Mouse (Mus musculus) cerebellum, postnatal 25 days (tissue): Measurements from ENCODE around the gene Mrpl48.
A peak's percentile ranks its signal among the peaks of the same experiment; 100 is the strongest.
"Not testable (repeated sequence)": the region's sequence is repeated elsewhere in the genome, so short reads cannot be mapped to it uniquely, and the experiment has no call there.

ENCODE experiments used
- DNase-seq, 2 experiments: peaks; one replicate each; pipeline ENCODE4 v3.0.0; 2021; ENCODE audit warnings: mixed read lengths in 2 of 2

Mrpl48 gene

GRCm38 (mm10) chr7:100582727-100583236 is 25.3 kb downstream of the Mrpl48 start:
- DNase-seq, result peak; percentile 93

- no peak for DNase-seq
These were observed 25.9 kb downstream of the Mrpl48 start for GRCm38 (mm10) chr7:100582235-100582634.

DNA sequence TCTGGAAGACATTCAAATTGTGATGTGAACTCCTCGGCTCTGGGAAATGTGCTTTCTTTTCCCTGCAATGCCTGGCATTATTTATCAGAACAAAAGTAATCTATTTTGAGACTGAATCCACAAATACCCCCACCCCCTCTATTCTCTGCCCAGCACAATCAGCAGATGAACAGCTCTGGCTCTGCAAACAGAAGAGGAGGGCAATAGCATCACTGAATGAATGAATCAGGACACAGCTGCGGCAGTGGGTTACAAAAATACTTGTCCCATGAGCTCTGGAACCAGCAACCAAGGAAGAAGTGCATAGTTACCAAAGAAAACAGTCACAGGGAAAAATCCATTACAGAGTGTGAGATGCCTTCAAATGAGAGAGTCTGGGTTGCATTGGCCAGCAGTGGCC is 29.3 kb downstream of the Mrpl48 start:
- no peak for DNase-seq

DNA sequence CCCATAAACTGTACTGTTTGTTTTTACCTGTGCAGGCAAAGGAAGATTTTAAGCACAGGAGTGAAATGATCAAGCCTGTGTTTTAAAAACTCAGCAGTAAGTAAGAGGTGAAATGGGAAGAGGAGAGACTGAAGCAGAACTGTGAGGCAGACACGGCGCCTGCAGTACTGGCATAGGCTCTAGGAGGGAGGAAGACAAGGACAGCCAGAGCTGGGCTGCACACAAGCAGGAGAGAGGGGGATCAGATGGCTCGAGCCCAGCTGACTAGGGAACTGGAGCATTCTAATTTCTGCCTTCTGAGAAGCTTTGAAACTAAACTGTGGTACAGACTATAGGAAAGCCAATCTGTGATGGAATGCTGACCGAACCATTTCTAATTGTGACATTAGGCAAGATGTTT is 35.4 kb downstream of the Mrpl48 start:
- DNase-seq, result peak; percentile 46 to 64

DNA sequence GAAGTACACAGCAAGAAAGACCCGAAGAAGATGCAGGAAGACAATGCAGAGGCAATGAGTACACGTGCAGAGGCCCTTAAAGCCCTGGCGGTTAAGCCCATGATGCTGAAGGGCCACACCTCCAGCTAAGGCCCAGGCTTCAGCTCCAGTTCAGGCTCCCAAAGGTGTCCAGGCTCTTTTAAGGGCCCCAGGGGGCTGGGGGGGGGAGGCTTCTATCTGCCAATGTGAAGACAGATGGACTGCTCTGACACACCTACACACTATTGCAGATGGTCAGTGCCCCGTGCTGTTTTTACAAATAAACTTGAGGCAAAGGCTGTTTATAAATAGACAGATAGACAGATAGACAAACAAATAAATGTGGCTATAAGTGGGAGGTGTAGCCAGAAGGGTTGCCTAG is 36.0 kb downstream of the Mrpl48 start:
- DNase-seq, result peak; percentile 76 to 83

DNA sequence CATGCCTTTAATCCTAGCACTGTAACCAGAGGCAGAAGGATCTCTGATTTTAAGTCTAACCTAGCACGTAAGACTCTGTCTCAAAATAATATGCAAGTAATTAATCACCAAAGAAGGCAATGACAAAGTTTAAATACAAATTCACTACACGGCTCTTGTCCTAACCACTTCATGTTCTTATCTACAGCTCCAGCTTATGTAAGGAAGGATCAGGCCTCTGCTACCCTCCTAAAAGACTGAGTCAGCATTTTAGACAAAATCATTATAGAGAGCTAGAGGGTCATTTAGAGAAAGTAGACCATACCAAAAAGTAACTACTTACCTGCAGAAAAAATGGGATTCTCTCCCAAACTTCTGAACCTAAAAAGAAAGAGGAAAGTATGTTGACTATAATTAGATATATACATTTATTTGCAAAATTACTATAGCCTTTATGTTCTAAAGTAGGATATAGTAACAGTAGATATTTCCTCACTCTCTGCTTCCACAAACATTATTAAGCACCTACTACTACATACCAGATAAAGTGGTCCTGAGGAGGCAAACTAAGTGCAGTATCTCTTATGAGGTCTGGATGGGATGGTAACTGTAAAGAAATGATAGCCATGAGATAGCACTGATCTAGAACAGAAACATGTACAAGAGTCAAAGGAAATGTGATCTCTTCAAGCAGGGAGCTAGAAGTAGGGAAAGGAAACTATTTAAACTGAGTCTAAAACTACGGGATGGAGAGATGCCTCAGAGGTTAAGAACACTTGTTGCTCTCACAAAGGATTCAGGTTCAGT is 37.0 kb downstream of the Mrpl48 start:
- no peak for DNase-seq

- DNase-seq, result no peak
These were observed 38.2 kb downstream of the Mrpl48 start for GRCm38 (mm10) chr7:100569907-100570306.

DNA sequence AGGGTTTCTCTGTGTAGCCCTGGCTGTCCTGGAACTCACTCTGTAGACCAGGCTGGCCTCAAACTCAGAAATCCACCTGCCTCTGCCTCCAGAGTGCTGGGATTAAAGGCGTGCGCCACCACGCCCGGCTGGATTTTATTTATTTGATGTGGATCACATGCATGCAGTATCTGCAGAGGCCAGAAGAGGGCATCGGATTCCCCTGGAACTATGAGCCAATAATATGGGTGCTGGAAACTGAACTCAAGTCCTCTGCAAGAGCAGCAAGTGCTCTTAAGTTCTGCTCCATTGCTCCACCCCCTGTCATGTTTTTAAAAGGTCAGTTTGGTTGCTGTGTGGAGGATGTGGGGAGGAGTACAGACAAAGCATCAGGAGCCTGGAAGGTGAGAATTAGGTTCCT is 40.9 kb downstream of the Mrpl48 start:
- DNase-seq, result not testable (repeated sequence)

GRCm38 (mm10) chr7:100561861-100562587 is 46.1 kb downstream of the Mrpl48 start:
- DNase-seq, result peak in 1 of 2 experiments; percentile 25

GRCm38 (mm10) chr7:100559331-100559730 is 48.8 kb downstream of the Mrpl48 start:
- DNase-seq, result no peak

GRCm38 (mm10) chr7:100557241-100557640 is 50.9 kb downstream of the Mrpl48 start:
- DNase-seq, result no peak

DNA sequence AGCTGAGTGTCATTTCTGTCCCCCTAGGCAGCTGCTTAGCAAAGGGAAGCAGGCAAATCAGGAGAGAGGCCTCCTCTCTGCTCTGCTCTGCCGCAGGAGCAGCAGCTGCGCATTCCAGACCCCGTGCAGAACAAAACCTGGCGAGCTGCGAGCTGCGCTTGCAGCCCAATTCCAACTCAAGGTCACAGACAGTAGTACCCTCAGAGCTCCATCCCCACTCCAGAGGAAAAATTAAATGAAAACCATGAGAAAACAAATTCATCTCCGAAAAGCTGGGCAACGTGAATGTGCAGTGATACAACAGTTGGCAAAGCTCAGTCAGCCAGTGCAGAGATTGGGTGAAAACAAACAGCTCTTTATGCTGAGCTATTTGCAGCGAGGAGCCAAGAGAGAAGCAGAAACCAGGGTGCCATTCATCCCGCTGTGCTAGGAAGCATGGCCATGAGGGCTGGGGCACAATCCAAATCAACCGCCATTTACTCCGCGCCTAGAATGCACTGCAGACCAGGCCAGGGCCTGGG is 52.6 kb downstream of the Mrpl48 start:
- peak; percentile 56 for DNase-seq

DNA sequence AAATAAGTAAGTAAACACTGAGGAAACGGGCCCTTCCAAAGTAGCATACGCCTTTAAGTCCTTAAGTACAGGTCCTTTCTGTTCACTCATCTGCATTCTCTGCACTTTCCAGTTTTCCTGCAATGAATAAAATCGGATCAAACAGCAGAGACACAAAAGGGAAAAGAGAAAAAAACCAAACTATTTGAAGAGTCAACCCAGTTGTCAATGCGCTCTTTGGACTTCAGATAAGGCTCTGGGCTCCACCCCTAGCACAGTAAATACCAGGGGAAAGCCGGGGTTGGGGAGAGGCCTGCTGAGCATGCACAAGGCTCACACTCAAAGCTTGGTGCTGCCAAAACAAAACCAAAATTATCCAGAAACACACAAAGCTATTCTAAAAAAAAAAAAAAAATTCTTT is 53.2 kb downstream of the Mrpl48 start:
- no peak for DNase-seq

DNA sequence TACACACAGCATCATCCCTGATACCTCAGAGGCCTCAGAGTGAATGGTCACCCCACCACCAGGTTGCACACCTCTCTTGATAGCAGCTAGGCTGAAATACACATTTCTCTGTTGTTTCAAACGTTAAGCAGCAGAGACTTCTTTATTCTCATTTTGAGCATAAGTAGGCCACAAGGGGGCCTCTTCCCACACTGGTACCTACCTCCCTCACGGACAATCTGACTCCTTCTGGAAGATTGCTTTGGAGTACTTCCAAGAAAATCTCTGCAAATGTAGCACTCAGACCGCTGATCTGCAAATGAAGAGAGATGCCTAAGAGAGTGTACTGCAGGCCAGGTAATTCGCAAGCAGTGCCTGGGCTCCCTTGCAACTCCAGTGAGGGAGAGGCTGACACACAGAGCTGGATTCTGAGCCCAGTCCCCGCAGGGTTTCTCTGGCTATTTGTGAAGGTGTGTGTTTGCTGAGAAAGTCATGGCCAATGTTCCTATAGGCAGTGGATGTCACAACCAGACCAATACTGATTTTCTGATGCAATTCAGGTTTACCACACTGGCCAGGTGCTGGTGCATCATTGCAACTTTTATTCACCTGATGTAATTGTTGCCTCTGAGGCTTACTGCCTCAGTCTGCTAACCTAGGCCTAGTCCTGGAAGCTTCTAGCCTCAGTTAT is 57.6 kb downstream of the Mrpl48 start:
- peak; percentile 46 to 64 for DNase-seq

DNA sequence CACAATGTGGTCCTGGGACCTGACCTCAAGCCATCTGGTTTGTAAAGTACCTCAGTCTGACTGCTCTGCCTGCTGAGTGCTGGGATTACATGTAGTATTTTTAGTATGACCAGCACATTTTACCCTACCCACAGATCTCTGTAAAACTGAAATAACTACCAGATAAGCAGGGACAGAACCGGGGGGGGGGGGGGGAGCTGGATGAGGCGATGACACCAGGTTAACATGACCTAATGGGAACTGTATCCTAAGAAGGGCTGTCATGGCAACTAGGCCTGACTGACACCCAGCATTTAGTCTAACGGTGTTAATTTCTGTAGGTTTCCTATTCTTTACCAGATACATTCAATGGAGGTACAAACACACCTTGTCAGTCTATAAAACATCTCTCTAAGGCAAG is 58.3 kb downstream of the Mrpl48 start:
- no peak for DNase-seq

GRCm38 (mm10) chr7:100547631-100548030 is 60.5 kb downstream of the Mrpl48 start:
- no peak for DNase-seq

DNA sequence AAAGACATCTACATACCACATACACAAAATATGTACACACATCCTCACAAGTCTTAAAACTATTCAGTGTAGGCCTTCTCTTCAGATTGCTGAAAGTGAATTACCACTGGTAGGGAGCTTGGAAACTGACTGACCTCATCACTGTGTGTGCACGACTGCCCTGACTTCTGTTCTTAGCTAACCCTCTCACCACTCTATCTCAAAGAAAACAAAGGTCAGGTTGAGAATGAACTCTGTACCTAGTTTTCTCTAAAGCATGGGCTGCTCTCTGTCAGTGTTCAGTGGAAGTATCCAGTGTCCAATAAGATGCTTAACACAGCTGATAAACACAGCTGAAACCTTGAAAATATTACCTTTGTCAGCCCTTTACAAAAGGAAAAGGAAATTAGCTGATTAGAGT is 63.7 kb downstream of the Mrpl48 start:
- no peak for DNase-seq

GRCm38 (mm10) chr7:100539516-100539915 is 68.6 kb downstream of the Mrpl48 start:
- no peak for DNase-seq

GRCm38 (mm10) chr7:100537519-100537902 is 70.6 kb downstream of the Mrpl48 start:
- no peak for DNase-seq

DNA sequence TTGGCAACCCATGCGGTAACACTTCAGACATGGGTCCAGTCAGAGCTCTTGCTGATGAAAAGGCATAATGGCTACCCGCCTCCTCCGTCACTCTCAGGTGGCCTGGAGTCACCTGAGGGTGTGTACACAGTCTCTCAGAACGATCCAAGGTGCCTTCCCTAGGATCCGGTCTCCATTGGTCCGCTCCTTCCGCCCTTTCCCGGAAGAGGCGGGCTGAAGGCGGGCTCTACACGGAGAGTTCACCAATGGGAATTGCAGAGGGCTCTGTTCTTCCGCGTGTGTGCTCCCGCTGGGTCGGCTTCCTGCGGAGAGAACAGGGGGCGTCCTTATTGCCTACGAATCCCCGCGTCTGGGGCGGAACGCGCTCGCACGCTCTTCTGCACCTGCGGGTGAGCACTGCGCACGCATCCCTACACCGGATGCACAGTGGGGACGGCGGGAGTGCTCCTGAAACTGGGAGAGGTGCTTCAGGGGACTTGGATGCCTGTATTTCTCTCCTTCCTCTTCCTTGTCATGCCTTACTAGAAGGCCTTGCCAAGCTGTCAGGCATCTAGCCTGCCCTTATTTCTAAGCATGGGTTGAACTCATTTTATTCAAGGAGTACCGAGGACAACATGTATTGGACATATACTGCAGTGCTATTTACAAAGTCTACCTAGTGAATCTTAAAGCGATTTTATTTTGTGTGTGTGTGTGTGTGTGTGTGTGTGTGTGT is 71.1 kb downstream of the Mrpl48 start, which contains the start of gene Coa4:
Gene Coa4, plus strand, starts transcription at position 268 of the 715 bp plus-strand sequence.
- peak; percentile 92 to 93 for DNase-seq

DNA sequence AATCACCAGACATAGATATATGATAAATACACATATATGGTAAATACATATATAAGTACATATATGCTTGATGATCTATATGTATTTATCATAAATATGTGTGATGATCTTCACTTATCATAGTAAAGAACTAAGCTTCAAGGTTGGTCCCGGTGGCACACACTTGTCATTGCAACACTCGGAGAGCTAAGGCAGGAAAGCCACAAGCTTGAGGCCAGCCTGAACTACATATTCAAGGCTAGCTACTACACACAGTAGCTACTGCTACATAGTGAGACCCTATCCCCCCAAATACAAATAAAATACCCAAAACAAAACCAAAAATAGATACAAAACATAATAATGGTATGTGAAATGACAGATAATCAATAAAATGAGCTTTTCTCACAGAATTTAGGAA is 72.3 kb downstream of the Mrpl48 start:
- no peak for DNase-seq

GRCm38 (mm10) chr7:100534216-100534615 is 73.9 kb downstream of the Mrpl48 start:
- DNase-seq, result no peak
